Mouse (Mus musculus) inflammation-experienced regulatory T-cells (primary cell): Measurements from ENCODE around the gene Kdf1. TPM values are rescaled to one million over a fixed set of nuclear protein-coding genes. Genes with fewer than 3 reads are reported as not detected.

ENCODE experiments used
- polyA plus RNA-seq, 2 experiments: library from polyadenylated mRNA; unstranded; fragments of 100-300 nt; shearing (Covaris generic); gene quantifications; one replicate each; pipeline ENCODE4 v1.2.1; 2017

Gene Kdf1
- 1 to 10 TPM in 1 of 2 experiments, under 1 TPM in 1; 0.87 to 2.0 TPM for polyA plus RNA-seq

GRCm38 (mm10) chr4:133518601-133519368 lies at the start of gene Kdf1:
Gene Kdf1 (plus strand): TSS chr4:133518963.

GRCm38 (mm10) chr4:133479458-133480184 lies 39.1 kb upstream of the Kdf1 start, which contains the start of gene Tent5b:
Gene Tent5b (plus strand): TSS chr4:133480132.

GRCm38 (mm10) chr4:133498160-133498724 lies 20.5 kb upstream of the Kdf1 start, which contains the start of gene Trnp1:
Gene Trnp1 (minus strand): TSS chr4:133498550.

GRCm38 (mm10) chr4:133545272-133546231 lies 26.8 kb downstream of the Kdf1 start, which contains the start of gene Nudc:
Gene Nudc (minus strand): TSS chr4:133545996.

GRCm38 (mm10) chr4:133552768-133553447 lies 34.1 kb downstream of the Kdf1 start, which contains the start of gene Nr0b2:
Gene Nr0b2 (plus strand): TSS chr4:133553376.

GRCm38 (mm10) chr4:133574070-133574842 lies 55.5 kb downstream of the Kdf1 start, which contains the start of gene Gpatch3:
Gene Gpatch3 (plus strand): TSS chr4:133574745.

Other genes starting within 250 kb of the Kdf1 start
- gene Tmem222, start 241.2 kb upstream of the Kdf1 start, polyA plus RNA-seq: 10 to 100 TPM; 68.1 to 70.9 TPM
- 1 to 10 TPM; 4.8 to 7.6 TPM for gene Wdtc1, start 165.5 kb upstream of the Kdf1 start, polyA plus RNA-seq
- gene Slc9a1, start 149.3 kb upstream of the Kdf1 start, polyA plus RNA-seq: 10 to 100 TPM; 25.3 to 31.0 TPM
- under 1 TPM in 1 of 2 experiments, not detected in 1; 0.13 TPM for gene Tent5b, start 38.8 kb upstream of the Kdf1 start, polyA plus RNA-seq
- under 1 TPM; 0.24 to 0.99 TPM for gene Trnp1, start 20.4 kb upstream of the Kdf1 start, polyA plus RNA-seq
- 100 to 1,000 TPM; 131 to 139 TPM for gene Nudc, start 27.0 kb downstream of the Kdf1 start, polyA plus RNA-seq
- gene Nr0b2, start 34.4 kb downstream of the Kdf1 start, polyA plus RNA-seq: 1 to 10 TPM in 1 of 2 experiments, under 1 TPM in 1; 0.23 to 2.3 TPM
- 10 to 100 TPM in 1 of 2 experiments, 1 to 10 TPM in 1; 6.5 to 15.5 TPM for gene Gpatch3, start 55.8 kb downstream of the Kdf1 start, polyA plus RNA-seq
- gene Gpn2, start 65.4 kb downstream of the Kdf1 start, polyA plus RNA-seq: 10 to 100 TPM; 12.7 to 17.2 TPM
- 10 to 100 TPM; 14.9 to 17.3 TPM for gene Sfn, start 83.2 kb downstream of the Kdf1 start, polyA plus RNA-seq
- 100 to 1,000 TPM; 218 to 257 TPM for gene Zdhhc18, start 131.2 kb downstream of the Kdf1 start, polyA plus RNA-seq
- 10 to 100 TPM; 25.6 to 26.0 TPM for gene Pigv, start 153.7 kb downstream of the Kdf1 start, polyA plus RNA-seq
- gene Arid1a, start 237.8 kb downstream of the Kdf1 start, polyA plus RNA-seq: 10 to 100 TPM; 45.5 to 47.1 TPM